Comparison of ENCODE assay signal across 19 mouse cellular contexts in genomic region chr5:147003303-147003702, GRCm38 (mm10). TPM values are rescaled to one million over a fixed set of nuclear protein-coding genes. Genes with fewer than 3 reads are reported as not detected.
DNase-seq lines count a peak whose midpoint lies in the region; ATAC-seq and TF ChIP-seq lines count a peak whose summit lies in the region.
"Had no signal": no experiment of that assay in that cellular context is flagged by ENCODE, and none has a peak within 500 bp of the region (broad histone marks: within the 10 kb centered on the region; RNA-seq: fewer than 3 reads in every experiment).

No protein-coding gene starts in this region.

- TF ChIP-seq RAD21 in MEL (IDR thresholded peaks at IDR 0.05; ENCODE audit: low read depth, low read length), result peak; percentile 39

- no peak overlapping the region for H3K27ac ChIP-seq in intestine, postnatal 0 days (ENCODE audit: low read depth, low read length)
- H3K27ac ChIP-seq in intestine, embryonic 16.5 days (ENCODE audit: low read length), result no peak overlapping the region
- no peak overlapping the region for H3K27ac ChIP-seq in MEL (ENCODE audit: control insufficient read depth, low read depth, low read length)
- no peak overlapping the region for H3K27ac ChIP-seq in stomach, postnatal 0 days (replicated peaks)
- H3K27ac ChIP-seq: embryonic facial prominence, embryonic 10.5 days; forebrain, embryonic 15.5 days; heart, embryonic 13.5 days; hindbrain, embryonic 13.5 days had no signal

- no peak for DNase-seq in lung, adult 2 months
- DNase-seq in lung, postnatal 4 days, result no peak
- DNase-seq in MEL (ENCODE audit: low read depth, low spot score), result peak; percentile 42
- DNase-seq in stomach, postnatal 0 days (ENCODE audit: low spot score), result no peak
- no peak for DNase-seq in heart, postnatal 14 days
- DNase-seq: adrenal gland, postnatal 14 days; cerebellum, adult 9-11 months; gastrocnemius, postnatal 25 days; heart, adult 18-20 months; heart, postnatal 36 days; kidney, adult 8-10 months; kidney, postnatal 10 days had no signal

- H3K4me2 ChIP-seq in intestine, postnatal 0 days (replicated peaks; ENCODE audit: low read depth), result no peak overlapping the region
- no peak overlapping the region for H3K4me2 ChIP-seq in intestine, embryonic 16.5 days (ENCODE audit: low read depth, low read length)
- H3K4me2 ChIP-seq in stomach, postnatal 0 days (replicated peaks; ENCODE audit: low read depth), result no peak overlapping the region
- H3K4me2 ChIP-seq: forebrain, embryonic 15.5 days; heart, embryonic 13.5 days; hindbrain, embryonic 13.5 days; midbrain, embryonic 11.5 days had no signal

- no peak for ATAC-seq in intestine, postnatal 0 days
- ATAC-seq in intestine, embryonic 16.5 days, result no peak
- ATAC-seq in stomach, postnatal 0 days (ENCODE audit: low FRiP score, low TSS enrichment), result no peak
- ATAC-seq: forebrain, embryonic 15.5 days had no signal

- no peak for TF ChIP-seq EP300 in MEL (IDR thresholded peaks at IDR 0.05; ENCODE audit: low read depth in 1 of 2, low read length in 2 of 2)
- TF ChIP-seq EP300 in stomach, postnatal 0 days (optimal IDR thresholded peaks at IDR 0.05), result no peak

- no peak overlapping the region for H3K9ac ChIP-seq in intestine, postnatal 0 days (ENCODE audit: low read depth, low read length)
- H3K9ac ChIP-seq in intestine, embryonic 16.5 days (ENCODE audit: low read depth, low read length), result no peak overlapping the region
- H3K9ac ChIP-seq in MEL (ENCODE audit: control insufficient read depth, low read depth, low read length, poor library complexity, severe bottlenecking), result no peak overlapping the region
- H3K9ac ChIP-seq in stomach, postnatal 0 days (ENCODE audit: low read length), result no peak overlapping the region
- H3K9ac ChIP-seq: forebrain, embryonic 15.5 days; heart, embryonic 13.5 days; hindbrain, embryonic 13.5 days had no signal

- TF ChIP-seq POLR2A in lung, adult 2 months (IDR thresholded peaks at IDR 0.05; ENCODE audit: borderline replicate concordance, extremely low read depth, low read depth, low read length), result no peak
- no peak for TF ChIP-seq POLR2A in MEL (IDR thresholded peaks at IDR 0.05; ENCODE audit: control insufficient read depth in 1 of 2, insufficient read depth in 1 of 2, low read depth in 1 of 2, low read length in 2 of 2, poor library complexity in 1 of 2)

- H3K9me3 ChIP-seq in intestine, postnatal 0 days (ENCODE audit: control insufficient read depth), result 0 out of 2 replicates have a peak, but pooled peaks cover 4% of the 10 kb centered on the region
- H3K9me3 ChIP-seq in intestine, embryonic 16.5 days (ENCODE audit: control insufficient read depth, low read length), result peaks cover 7% of the 10 kb centered on the region; the same call in 1 of the 2 replicates
- no peaks in the 10 kb centered on the region for H3K9me3 ChIP-seq in MEL (replicated peaks; ENCODE audit: insufficient read depth, low read length)
- H3K9me3 ChIP-seq in stomach, postnatal 0 days (ENCODE audit: control insufficient read depth, low read length), result no peaks in the 10 kb centered on the region
- H3K9me3 ChIP-seq: forebrain, embryonic 15.5 days had no signal

- intact Hi-C loops in heart, postnatal 14 days (cut with DNase I), result no loop called here

- H3K36me3 ChIP-seq in intestine, postnatal 0 days (ENCODE audit: control insufficient read depth, insufficient read depth), result no peaks in the 10 kb centered on the region
- no peaks in the 10 kb centered on the region for H3K36me3 ChIP-seq in intestine, embryonic 16.5 days (ENCODE audit: control insufficient read depth, insufficient read depth, low read length)
- H3K36me3 ChIP-seq in MEL (ENCODE audit: control insufficient read depth in 1 of 2, insufficient read depth in 2 of 2, low read length in 2 of 2), result no peaks in the 10 kb centered on the region
- H3K36me3 ChIP-seq in stomach, postnatal 0 days (ENCODE audit: control insufficient read depth, insufficient read depth, low read length), result no peaks in the 10 kb centered on the region
- H3K36me3 ChIP-seq: embryonic facial prominence, embryonic 10.5 days; forebrain, embryonic 15.5 days; heart, embryonic 13.5 days; hindbrain, embryonic 13.5 days had no signal

- no peaks in the 10 kb centered on the region for H3K79me2 ChIP-seq in MEL (ENCODE audit: control insufficient read depth, insufficient read depth, low read length, poor library complexity)

- WGBS in intestine, postnatal 0 days, result 60% methylated on average over 1 of the region's 1 CpGs
- 72% methylated on average over 1 of the region's 1 CpGs for WGBS in intestine, embryonic 16.5 days
- 57% methylated on average over 1 of the region's 1 CpGs for WGBS in lung, adult 2 months
- 80% methylated on average over 1 of the region's 1 CpGs for WGBS in stomach, postnatal 0 days

- TF ChIP-seq CTCF in intestine, postnatal 0 days (IDR thresholded peaks at IDR 0.05; ENCODE audit: low read depth), result peak; percentile 21; the same call in 1 of the 2 replicates
- TF ChIP-seq CTCF in lung, adult 2 months (IDR thresholded peaks at IDR 0.05; ENCODE audit: insufficient read depth, low read length), result 0 out of 2 replicates have a peak, but pooled peaks have one; percentile 17
- TF ChIP-seq CTCF in MEL (IDR thresholded peaks at IDR 0.05 in 2 of 3, conservative IDR thresholded peaks at IDR 0.05 in 1 of 3; ENCODE audit: control insufficient read depth in 1 of 3, insufficient read depth in 1 of 3, low read depth in 2 of 3, low read length in 3 of 3, poor library complexity in 1 of 3, severe bottlenecking in 1 of 3), result peak; percentile 38 to 56 (median 48)
- peak; percentile 19 for TF ChIP-seq CTCF in stomach, postnatal 0 days (IDR thresholded peaks at IDR 0.05; ENCODE audit: low read depth)

- no peak overlapping the region for H3K4me3 ChIP-seq in intestine, postnatal 0 days (ENCODE audit: low read depth, low read length)
- no peak overlapping the region for H3K4me3 ChIP-seq in intestine, embryonic 16.5 days (ENCODE audit: low read length)
- H3K4me3 ChIP-seq in lung, adult 2 months (replicated peaks; ENCODE audit: extremely low read depth, low read depth, low read length), result no peak overlapping the region
- H3K4me3 ChIP-seq in MEL (ENCODE audit: control insufficient read depth in 1 of 2, insufficient read depth in 1 of 2, low read depth in 2 of 2, low read length in 2 of 2), result no peak overlapping the region
- no peak overlapping the region for H3K4me3 ChIP-seq in stomach, postnatal 0 days (ENCODE audit: low read depth, low read length)
- H3K4me3 ChIP-seq: embryonic facial prominence, embryonic 10.5 days; forebrain, embryonic 15.5 days; heart, embryonic 13.5 days; hindbrain, embryonic 13.5 days had no signal

- no peaks in the 10 kb centered on the region for H3K27me3 ChIP-seq in intestine, postnatal 0 days (replicated peaks; ENCODE audit: control insufficient read depth, insufficient read depth, low read length)
- no peaks in the 10 kb centered on the region for H3K27me3 ChIP-seq in intestine, embryonic 16.5 days (replicated peaks; ENCODE audit: control insufficient read depth, insufficient read depth, low read length)
- H3K27me3 ChIP-seq in MEL (ENCODE audit: control insufficient read depth in 1 of 2, insufficient read depth in 2 of 2, low read length in 2 of 2), result no peaks in the 10 kb centered on the region
- H3K27me3 ChIP-seq in stomach, postnatal 0 days (ENCODE audit: control insufficient read depth, insufficient read depth, low read length), result no peaks in the 10 kb centered on the region
- H3K27me3 ChIP-seq: forebrain, embryonic 15.5 days; heart, embryonic 13.5 days; hindbrain, embryonic 13.5 days had no signal

- no peaks in the 10 kb centered on the region for H3K4me1 ChIP-seq in intestine, postnatal 0 days (replicated peaks; ENCODE audit: control insufficient read depth, insufficient read depth, low read length)
- no peaks in the 10 kb centered on the region for H3K4me1 ChIP-seq in intestine, embryonic 16.5 days (ENCODE audit: control insufficient read depth, insufficient read depth, low read length)
- H3K4me1 ChIP-seq in lung, adult 2 months (ENCODE audit: control insufficient read depth, insufficient read depth, low read length), result no peaks in the 10 kb centered on the region
- H3K4me1 ChIP-seq in MEL (ENCODE audit: control insufficient read depth in 1 of 2, insufficient read depth in 2 of 2, low read length in 2 of 2), result no peaks in the 10 kb centered on the region
- H3K4me1 ChIP-seq in stomach, postnatal 0 days (replicated peaks; ENCODE audit: control insufficient read depth, insufficient read depth), result no peaks in the 10 kb centered on the region
- H3K4me1 ChIP-seq: embryonic facial prominence, embryonic 10.5 days; forebrain, embryonic 15.5 days; heart, embryonic 13.5 days; hindbrain, embryonic 13.5 days had no signal

TF ChIP-seq in MEL, 35 proteins besides CTCF, POLR2A, EP300 and RAD21 (continues in another document):
- TF ChIP-seq UBTF (IDR thresholded peaks at IDR 0.05; ENCODE audit: borderline replicate concordance, insufficient read depth, low read depth, low read length) (no peak), TAL1 (IDR thresholded peaks at IDR 0.05; ENCODE audit: low read length) (no peak), SMC3 (IDR thresholded peaks at IDR 0.05; ENCODE audit: low read depth, low read length) (peak; percentile 43), NRF1 (IDR thresholded peaks at IDR 0.05; ENCODE audit: insufficient read depth, low read depth, low read length, poor library complexity, severe bottlenecking) (no peak), CHD1 (IDR thresholded peaks at IDR 0.05; ENCODE audit: low read depth, low read length) (no peak), MAX (IDR thresholded peaks at IDR 0.05; ENCODE audit: low read length) (no peak)

RNA-seq across cellular contexts. Expression of gene Mtif3, which starts 39.7 kb away (rescaled TPM):
- polyA plus RNA-seq in intestine, postnatal 0 days (2015; fragmentation: Nextera tagmentation; extraction: Ambion mirVana), result 29.9 and 32.3 TPM in 2 replicates
- 28.8 and 31.1 TPM in 2 replicates for polyA plus RNA-seq in intestine, embryonic 16.5 days (2015; fragmentation: Nextera tagmentation; extraction: Ambion mirVana)
- polyA plus RNA-seq in lung, adult 2 months (2012; rRNA removed), result 7.8 and 8.6 TPM in 2 replicates
- 22.3 and 22.7 TPM in 2 replicates for total RNA-seq in MEL (2012; rRNA removed)
- 10 to 100 TPM in 1 of 2 experiments, not detected in 1; 38.2 TPM for polyA plus RNA-seq in MEL (2012; ENCODE audit: insufficient read depth in 1 of 2, insufficient read length in 2 of 2, low read depth in 1 of 2, low replicate concordance in 2 of 2, missing spikeins in 1 of 2)
- polyA plus RNA-seq in stomach, postnatal 0 days (2015; fragmentation: Nextera tagmentation; extraction: Ambion mirVana), result 21.0 and 25.0 TPM in 2 replicates
- total RNA-seq in heart, postnatal 14 days (2021), result 10 to 100 TPM; 20.8 to 22.0 TPM

RNA-seq across cellular contexts. Expression of gene Gtf3a, which starts 54.8 kb away (rescaled TPM):
- polyA plus RNA-seq in intestine, postnatal 0 days (2015; fragmentation: Nextera tagmentation; extraction: Ambion mirVana), result 64.9 and 66.6 TPM in 2 replicates
- 127 and 136 TPM in 2 replicates for polyA plus RNA-seq in intestine, embryonic 16.5 days (2015; fragmentation: Nextera tagmentation; extraction: Ambion mirVana)
- polyA plus RNA-seq in lung, adult 2 months (2012; rRNA removed), result 35.2 and 52.8 TPM in 2 replicates
- total RNA-seq in MEL (2012; rRNA removed), result 173 and 177 TPM in 2 replicates
- polyA plus RNA-seq in MEL (2012; ENCODE audit: insufficient read depth in 1 of 2, insufficient read length in 2 of 2, low read depth in 1 of 2, low replicate concordance in 2 of 2, missing spikeins in 1 of 2), result 100 to 1,000 TPM in 1 of 2 experiments, not detected in 1; 204 TPM
- polyA plus RNA-seq in stomach, postnatal 0 days (2015; fragmentation: Nextera tagmentation; extraction: Ambion mirVana), result 67.9 and 70.4 TPM in 2 replicates
- total RNA-seq in heart, postnatal 14 days (2021), result 10 to 100 TPM; 20.4 to 21.5 TPM
